Mouse (Mus musculus) liver, adult 2 months (tissue): ENCODE measurements at regions not wholly inside any gene's neighbourhood (a gene's known extent, or its start where the extent isn't known, plus 50 kb on each side); places are given as distances from the start of the nearest gene placed in this dataset.
"Not testable (repeated sequence)": the region's sequence is repeated elsewhere in the genome, so short reads cannot be mapped to it uniquely, and the experiment has no call there.

ENCODE experiments used
- DNase-seq: peaks from one replicate; pipeline ENCODE4 v3.0.0-alpha.2; 2011; ENCODE audit warnings: low read depth, low spot score; ENCODE audit errors: extremely low read depth
- H3K27ac ChIP-seq: fragments of 200-500 bp; replicated peaks from 2 replicates; pipeline ENCODE4 v1.5.1; 2012; ENCODE audit warnings: low read depth, mild to moderate bottlenecking, control low read depth, inconsistent platforms, low read length; ENCODE audit not compliant: insufficient read depth
- H3K27me3 ChIP-seq: fragments of 200-500 bp; 2 replicates; pipeline ENCODE4 v1.6.1; 2012; ENCODE audit warnings: mild to moderate bottlenecking, moderate library complexity, low read length, inconsistent platforms; ENCODE audit not compliant: control insufficient read depth, insufficient read depth
- H3K36me3 ChIP-seq: fragments of 200-500 bp; 2 replicates; pipeline ENCODE4 v1.6.1; 2012; ENCODE audit warnings: low read length, inconsistent platforms; ENCODE audit not compliant: control insufficient read depth, insufficient read depth
- H3K4me1 ChIP-seq: fragments of 200-500 bp; 2 replicates; pipeline ENCODE4 v1.6.1; 2011; ENCODE audit warnings: low read length; ENCODE audit not compliant: control insufficient read depth, insufficient read depth
- H3K4me3 ChIP-seq: fragments of 200-500 bp; 2 replicates; pipeline ENCODE4 v1.5.1; 2011; ENCODE audit warnings: low read depth, mild to moderate bottlenecking, control low read depth, low read length, moderate library complexity; ENCODE audit not compliant: insufficient read depth
- H3K79me2 ChIP-seq: fragments of 200-500 bp; 2 replicates; pipeline ENCODE4 v1.6.1; 2012; ENCODE audit warnings: inconsistent platforms, mild to moderate bottlenecking, low read length, moderate library complexity; ENCODE audit not compliant: control insufficient read depth, insufficient read depth
- H3K9ac ChIP-seq: fragments of 200-500 bp; 2 replicates; pipeline ENCODE4 v1.6.1; 2012; ENCODE audit warnings: low read depth, mild to moderate bottlenecking, control low read depth, inconsistent platforms, low read length
- CTCF ChIP-seq: fragments of 200-500 bp; IDR thresholded peaks from 2 replicates; pipeline ENCODE4 v1.5.1; 2011; ENCODE audit warnings: low read depth, low read length, control low read depth
- POLR2A ChIP-seq: fragments of 200-500 bp; IDR thresholded peaks from 2 replicates; pipeline ENCODE4 v1.6.1; 2011; ENCODE audit warnings: low read length, control low read depth; ENCODE audit not compliant: insufficient read depth; ENCODE audit errors: extremely low read depth
- WGBS: fragments of 180-500 bp; shearing (Covaris S2); methylation state at CpG from one replicate; pipeline ENCODE4 v1.1.7; 2018; 5-methylcytosine and 5-hydroxymethylcytosine counted together

DNA sequence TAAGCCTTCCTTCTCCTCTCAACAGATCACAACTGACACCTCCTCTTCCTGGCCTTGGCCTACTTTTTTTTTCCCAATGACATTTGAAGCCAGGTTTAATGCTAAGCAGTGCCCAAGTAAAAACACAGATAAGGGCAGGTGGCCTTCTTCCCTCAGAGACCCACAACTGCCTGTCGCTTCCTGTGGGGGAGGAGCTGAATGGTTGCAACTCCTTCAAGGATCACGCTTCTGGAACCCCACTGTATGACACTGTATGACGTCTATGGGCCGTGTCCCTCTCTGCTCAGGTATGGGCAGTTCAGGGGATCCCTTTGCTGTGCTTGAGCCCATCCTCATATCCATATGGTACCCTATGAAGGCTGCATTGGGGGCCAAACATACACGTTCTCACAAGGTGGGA, 103.9 kb upstream of the Fhl2 start:
- Histone ChIP-seq H3K36me3 (no peaks in the 10 kb centered on the region), H3K27me3 (peaks cover 7% of the 10 kb centered on the region; the same call in 1 of the 2 replicates), H3K4me3 (no peak overlapping the region), H3K27ac (no peak overlapping the region), H3K4me1 (peaks cover under 1% of the 10 kb centered on the region; the same call in 1 of the 2 replicates), H3K9ac (no peak overlapping the region), H3K79me2 (no peaks in the 10 kb centered on the region)
- TF ChIP-seq CTCF: no peak
- TF ChIP-seq POLR2A: no peak
- 92% methylated on average over 5 of the region's 5 CpGs for WGBS
- DNase-seq: no peak

DNA sequence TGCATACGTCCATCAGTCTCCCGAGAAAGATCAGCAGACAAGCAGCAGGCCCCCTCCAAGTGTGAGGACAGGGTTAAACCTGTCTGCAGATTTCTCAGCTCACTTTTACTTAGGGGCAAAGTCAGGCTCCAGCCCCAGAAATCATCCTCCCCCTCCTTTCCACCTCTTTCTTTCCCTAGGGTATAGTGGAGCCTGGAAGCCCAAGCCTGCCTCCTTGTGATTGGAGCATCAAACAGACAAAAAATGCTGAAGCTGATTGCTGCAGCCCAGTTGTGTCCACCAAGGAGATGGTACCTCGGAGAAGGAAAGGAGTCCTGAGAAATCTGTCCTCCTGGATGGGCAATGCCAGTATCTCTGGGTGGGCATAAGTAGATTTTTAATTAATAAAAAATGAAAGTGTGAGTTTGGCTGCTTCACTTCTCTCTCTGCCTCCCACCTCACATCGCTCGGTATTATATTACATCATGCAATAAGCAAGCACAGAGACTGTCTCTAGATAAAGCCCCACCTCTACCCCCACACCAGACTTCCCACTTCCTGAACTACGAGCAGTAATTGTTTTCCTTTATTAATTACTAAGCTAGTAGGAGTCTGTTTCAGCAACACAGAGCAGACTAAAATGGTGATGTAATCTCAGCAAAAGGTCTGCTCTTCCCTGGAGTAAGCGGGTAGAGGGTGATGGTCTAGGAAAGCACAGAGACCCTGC, 105.2 kb upstream of the Fhl2 start:
- TF ChIP-seq POLR2A: no peak
- TF ChIP-seq CTCF: no peak
- Histone ChIP-seq H3K9ac (no peak overlapping the region), H3K4me3 (no peak overlapping the region), H3K79me2 (no peaks in the 10 kb centered on the region), H3K36me3 (no peaks in the 10 kb centered on the region), H3K4me1 (peaks cover 4% of the 10 kb centered on the region), H3K27ac (no peak overlapping the region), H3K27me3 (peaks cover 7% of the 10 kb centered on the region; the same call in 1 of the 2 replicates)
- no peak for DNase-seq
- WGBS: 78% methylated on average over 7 of the region's 7 CpGs

DNA sequence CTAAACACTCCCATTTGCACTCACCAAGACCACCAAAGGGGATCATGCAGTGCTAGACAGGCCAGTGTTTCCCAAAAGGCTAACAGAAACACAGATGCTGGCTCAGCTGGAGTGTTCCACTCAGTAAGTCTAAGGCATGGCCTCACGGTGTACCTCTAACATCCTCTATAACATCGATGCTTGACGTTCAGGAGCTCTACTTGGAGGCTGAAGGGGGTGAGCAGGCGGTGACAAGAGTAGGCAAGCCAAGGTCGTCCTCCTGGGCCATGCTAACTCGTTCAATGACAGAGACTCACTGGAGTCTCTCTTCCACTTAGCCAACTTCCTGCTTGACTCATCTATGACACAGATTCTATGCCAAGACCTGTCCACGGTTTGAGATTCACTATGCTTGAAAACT, 105.9 kb upstream of the Fhl2 start:
- Histone ChIP-seq H3K4me1 (peaks cover 4% of the 10 kb centered on the region), H3K27me3 (peaks cover 7% of the 10 kb centered on the region; the same call in 1 of the 2 replicates), H3K4me3 (no peak overlapping the region), H3K27ac (no peak overlapping the region), H3K9ac (no peak overlapping the region), H3K79me2 (no peaks in the 10 kb centered on the region), H3K36me3 (no peaks in the 10 kb centered on the region)
- DNase-seq: no peak
- TF ChIP-seq CTCF (no peak), POLR2A (no peak)
- 63% methylated on average over 7 of the region's 7 CpGs for WGBS

DNA sequence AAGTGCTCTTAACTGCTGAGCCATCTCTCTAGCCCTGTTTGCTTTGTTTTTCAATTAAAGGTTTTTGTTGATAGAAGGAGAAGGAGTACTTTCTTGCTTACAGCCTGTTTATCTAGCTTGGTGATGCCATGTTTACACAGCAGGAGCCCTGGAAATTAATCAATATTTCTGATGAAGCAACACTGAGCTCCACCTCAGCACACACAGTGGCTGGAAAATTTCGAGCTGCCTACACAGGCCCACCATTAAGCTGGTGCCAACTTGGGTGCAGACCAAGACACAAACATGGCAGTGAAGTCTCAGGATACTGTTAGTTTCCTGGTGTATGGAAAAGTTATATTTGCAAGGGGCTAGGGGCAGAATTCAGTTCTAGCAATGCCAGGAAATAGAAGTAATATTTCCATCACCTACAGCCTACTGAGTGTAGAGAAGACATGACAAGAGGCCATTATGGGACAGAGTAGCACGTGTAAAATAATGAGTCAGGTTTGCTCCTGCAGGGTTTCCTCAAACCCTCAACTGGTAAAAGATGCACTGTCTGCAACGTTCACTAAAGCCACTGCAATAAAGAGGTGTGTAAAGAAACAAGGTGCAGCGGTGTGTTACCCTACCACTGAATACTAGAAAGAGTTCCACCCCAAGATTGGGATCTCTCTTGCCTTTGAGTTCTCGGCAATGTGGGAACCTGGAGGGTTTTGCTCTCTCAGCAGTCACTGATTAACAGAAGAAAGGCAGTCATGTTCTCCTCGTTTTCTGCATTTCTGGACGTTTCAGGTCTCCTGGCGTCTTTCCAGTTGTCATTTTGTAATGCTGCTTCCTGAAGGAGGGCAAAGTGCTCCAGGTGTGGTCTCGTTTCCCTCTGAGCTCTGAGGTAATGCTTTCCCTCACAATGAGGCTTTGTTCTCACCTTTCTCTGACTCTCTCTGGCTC, 108.8 kb upstream of the Fhl2 start:
- peak; percentile 95 for DNase-seq
- WGBS: 17% methylated on average over 9 of the region's 9 CpGs
- no peak for TF ChIP-seq CTCF
- Histone ChIP-seq H3K4me1 (peaks cover 4% of the 10 kb centered on the region), H3K27ac (no peak overlapping the region), H3K36me3 (no peaks in the 10 kb centered on the region), H3K27me3 (no peaks in the 10 kb centered on the region), H3K4me3 (no peak overlapping the region), H3K79me2 (no peaks in the 10 kb centered on the region), H3K9ac (no peak overlapping the region)

DNA sequence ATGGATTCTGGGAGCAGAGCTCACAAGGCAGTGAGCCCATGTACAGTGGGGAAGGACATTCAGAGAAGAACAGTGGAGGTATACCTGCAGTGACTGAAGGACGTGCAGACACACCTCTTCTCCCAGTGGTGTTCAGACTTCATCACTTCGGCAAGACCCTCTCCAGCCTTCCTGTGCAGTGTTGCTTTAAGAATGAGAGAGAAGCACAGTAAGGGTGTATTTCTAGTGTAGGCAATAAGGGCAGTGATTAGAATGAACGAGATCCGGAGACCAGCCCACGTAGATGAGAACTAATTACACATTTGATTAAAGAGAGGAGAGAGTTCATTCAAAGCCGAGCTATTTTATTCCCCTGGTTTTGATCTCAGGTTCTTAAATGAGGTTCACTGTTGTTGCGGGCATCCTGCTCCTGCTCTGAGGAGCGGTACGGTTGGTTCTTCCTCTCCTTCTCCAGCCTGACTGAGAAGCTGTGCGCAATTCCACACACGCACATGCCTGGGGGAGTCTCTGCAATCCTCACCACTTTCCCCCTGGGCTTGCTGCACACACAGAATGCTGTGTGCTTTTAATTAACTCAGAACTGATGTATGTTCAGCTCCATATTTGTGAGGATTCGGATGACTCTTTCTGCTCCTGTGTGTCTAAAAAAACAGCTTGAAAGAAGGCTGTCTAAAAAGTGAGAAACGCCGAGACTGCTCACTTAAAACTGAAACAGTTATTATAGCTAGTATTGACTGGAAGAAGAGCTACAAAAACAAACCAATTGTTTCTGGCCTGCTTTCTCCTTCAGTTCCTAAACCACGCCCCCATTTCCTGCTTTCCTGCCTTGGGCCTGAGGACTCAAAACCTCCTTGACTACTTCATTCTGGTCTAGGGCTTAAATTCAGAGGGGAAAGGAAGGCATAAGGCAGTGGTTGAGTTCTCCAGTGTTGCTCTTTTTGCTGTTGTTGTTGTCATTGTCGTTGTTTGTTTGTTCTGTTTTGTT, 114.2 kb upstream of the Fhl2 start:
- H3K27ac ChIP-seq: no peak overlapping the region
- DNase-seq: no peak
- H3K4me1 ChIP-seq: peaks cover under 1% of the 10 kb centered on the region
- TF ChIP-seq CTCF: no peak
- TF ChIP-seq POLR2A: no peak
- whole genome bisulfite sequencing: 81% methylated on average over 16 of the region's 16 CpGs
- H3K36me3 ChIP-seq: no peaks in the 10 kb centered on the region
- no peaks in the 10 kb centered on the region for H3K79me2 ChIP-seq
- no peak overlapping the region for H3K9ac ChIP-seq
- no peaks in the 10 kb centered on the region for H3K27me3 ChIP-seq
- no peak overlapping the region for H3K4me3 ChIP-seq

DNA sequence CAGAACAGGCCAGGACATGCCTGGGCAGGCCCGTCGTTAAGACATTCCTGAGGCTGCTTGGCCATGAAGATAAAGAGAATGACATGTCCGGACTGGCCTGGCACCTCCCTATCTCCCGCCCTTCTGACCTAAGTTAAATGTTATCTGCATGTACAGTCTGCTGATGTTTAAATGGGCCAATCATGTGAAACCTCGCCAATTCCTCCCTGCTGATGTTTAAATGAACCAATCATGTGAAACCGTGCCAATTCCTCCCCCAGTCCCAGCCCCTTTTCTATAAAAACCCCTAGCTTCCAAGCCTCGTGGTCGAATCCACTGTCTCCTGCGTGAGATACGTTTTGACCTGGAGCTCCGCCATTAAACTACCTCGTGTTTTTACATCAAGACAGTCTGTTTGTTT, 119.5 kb upstream of the Fhl2 start:
- H3K4me1 ChIP-seq, H3K36me3 ChIP-seq, DNase-seq, H3K79me2 ChIP-seq, H3K27ac ChIP-seq, H3K9ac ChIP-seq, H3K27me3 ChIP-seq, H3K4me3 ChIP-seq: not testable (repeated sequence)
- WGBS: 85% methylated on average over 12 of the region's 12 CpGs
